Mouse (Mus musculus): ENCODE measurements at regions not wholly inside any gene's neighbourhood (a gene's known extent, or its start where the extent isn't known, plus 50 kb on each side); places are given as distances from the start of the nearest gene placed in this dataset.

- no peak for DNase-seq
Observed at GRCm38 (mm10) chr4:12620059-12620755, 448.4 kb upstream of the Fam92a start.

GRCm38 (mm10) chr4:12616665-12617064 lies 444.9 kb upstream of the Fam92a start:
- no peak for DNase-seq

GRCm38 (mm10) chr4:12611511-12611910 lies 439.7 kb upstream of the Fam92a start:
- DNase-seq, result no peak

GRCm38 (mm10) chr4:12601165-12601919 lies 429.5 kb upstream of the Fam92a start:
- no peak for DNase-seq

- no peak for DNase-seq
Observed at GRCm38 (mm10) chr4:12595801-12596515, 424.1 kb upstream of the Fam92a start.

- no peak for DNase-seq
Observed at GRCm38 (mm10) chr4:12592973-12593372, 421.2 kb upstream of the Fam92a start.

- no peak for DNase-seq
Observed at GRCm38 (mm10) chr4:12578102-12578501, 406.3 kb upstream of the Fam92a start.

- DNase-seq, result peak; percentile 13
Observed at GRCm38 (mm10) chr4:12571881-12572280, 400.1 kb upstream of the Fam92a start.

GRCm38 (mm10) chr4:12570689-12571088 lies 398.9 kb upstream of the Fam92a start:
- no peak for DNase-seq

GRCm38 (mm10) chr4:12567643-12568042 lies 395.8 kb upstream of the Fam92a start:
- no peak for DNase-seq

GRCm38 (mm10) chr4:12563016-12563415 lies 391.2 kb upstream of the Fam92a start:
- DNase-seq, result no peak

GRCm38 (mm10) chr4:12560546-12560945 lies 388.7 kb upstream of the Fam92a start:
- no peak for DNase-seq

- no peak for DNase-seq
Observed at GRCm38 (mm10) chr4:12560015-12560414, 388.2 kb upstream of the Fam92a start.

GRCm38 (mm10) chr4:12557105-12557504 lies 385.3 kb upstream of the Fam92a start:
- no peak for DNase-seq

- DNase-seq, result no peak
Observed at GRCm38 (mm10) chr4:12549265-12549664, 377.4 kb upstream of the Fam92a start.

GRCm38 (mm10) chr4:12543906-12544305 lies 372.1 kb upstream of the Fam92a start:
- DNase-seq, result no peak

GRCm38 (mm10) chr4:12541508-12541907 lies 369.7 kb upstream of the Fam92a start:
- no peak for DNase-seq

- no peak for DNase-seq
Observed at GRCm38 (mm10) chr4:12539184-12539791, 367.5 kb upstream of the Fam92a start.

GRCm38 (mm10) chr4:12538694-12539121 lies 366.9 kb upstream of the Fam92a start:
- DNase-seq, result peak; percentile 7

GRCm38 (mm10) chr4:12538043-12538442 lies 366.2 kb upstream of the Fam92a start:
- no peak for DNase-seq

GRCm38 (mm10) chr4:12534151-12534550 lies 362.3 kb upstream of the Fam92a start:
- no peak for DNase-seq

- no peak for DNase-seq
Observed at GRCm38 (mm10) chr4:12532961-12533360, 361.1 kb upstream of the Fam92a start.

- DNase-seq, result no peak
Observed at GRCm38 (mm10) chr4:12522358-12522757, 350.5 kb upstream of the Fam92a start.

Measured in thymus, postnatal 4 days (tissue).